Comparison of ENCODE assay signal across 8 mouse cellular contexts in genomic region chr12:102596410-102596809, GRCm38 (mm10). TPM values are rescaled to one million over a fixed set of nuclear protein-coding genes. Genes with fewer than 3 reads are reported as not detected.
A peak's percentile ranks its signal among the peaks of the same experiment; 100 is the strongest.
DNase-seq lines count a peak whose midpoint lies in the region; ATAC-seq and TF ChIP-seq lines count a peak whose summit lies in the region.

No protein-coding gene starts in this region.

- no peak overlapping the region for H3K9ac ChIP-seq in limb, embryonic 12.5 days (replicated peaks)

- no peaks in the 10 kb centered on the region for H3K27me3 ChIP-seq in limb, embryonic 12.5 days
- no peaks in the 10 kb centered on the region for H3K27me3 ChIP-seq in limb, embryonic 10.5 days (ENCODE audit: low read depth, poor library complexity, severe bottlenecking)
- H3K27me3 ChIP-seq in G1E (ENCODE audit: insufficient read depth, low read length): no peaks in the 10 kb centered on the region

- DNase-seq in cerebellum, adult 9-11 months: peak; percentile 51
- DNase-seq in cerebellum, postnatal 4 days (ENCODE audit: low spot score in 2 of 2): no peak
- no peak for DNase-seq in limb, embryonic 10.5 days (ENCODE audit: low spot score)
- DNase-seq in G1E (ENCODE audit: low spot score): no peak
- no peak for DNase-seq in frontal cortex, adult 2 months (ENCODE audit: extremely low spot score in 1 of 2, low spot score in 1 of 2)
- DNase-seq in gastrocnemius, postnatal 10 days: no peak

- H3K36me3 ChIP-seq in limb, embryonic 12.5 days: peaks cover 5% of the 10 kb centered on the region; the same call in 1 of the 2 replicates
- H3K36me3 ChIP-seq in limb, embryonic 10.5 days: peaks cover 6% of the 10 kb centered on the region; the same call in 1 of the 2 replicates
- no peaks in the 10 kb centered on the region for H3K36me3 ChIP-seq in G1E (replicated peaks)

- TF ChIP-seq CTCF in G1E (IDR thresholded peaks at IDR 0.05; ENCODE audit: low read depth, low read length): 0 out of 2 replicates have a peak, but pooled peaks have one; percentile 39

- H3K27ac ChIP-seq in limb, embryonic 12.5 days: peak overlapping the region; percentile 17; the same call in 1 of the 2 replicates
- no peak overlapping the region for H3K27ac ChIP-seq in limb, embryonic 10.5 days

- 65% methylated on average over 7 of the region's 7 CpGs for WGBS in limb, embryonic 12.5 days
- WGBS in limb, embryonic 10.5 days: 74% methylated on average over 7 of the region's 7 CpGs

- no peak overlapping the region for H3K4me3 ChIP-seq in limb, embryonic 12.5 days (replicated peaks)
- no peak overlapping the region for H3K4me3 ChIP-seq in limb, embryonic 10.5 days
- H3K4me3 ChIP-seq in G1E (ENCODE audit: low read depth, low read length): no peak overlapping the region

- ATAC-seq in limb, embryonic 12.5 days (ENCODE audit: insufficient number of reproducible peaks, insufficient read depth, low FRiP score, low TSS enrichment, low read depth): no peak
- ATAC-seq in G1E (ENCODE audit: extremely low read depth, insufficient number of reproducible peaks, low FRiP score, poor library complexity, severe bottlenecking): no peak
- peak; percentile 56 for ATAC-seq in megakaryocyte, adult 5-6 weeks (ENCODE audit: poor library complexity, severe bottlenecking)

- H3K4me2 ChIP-seq in limb, embryonic 12.5 days: no peak overlapping the region

- H3K4me1 ChIP-seq in limb, embryonic 12.5 days (replicated peaks): peaks cover 35% of the 10 kb centered on the region
- peaks cover 37% of the 10 kb centered on the region for H3K4me1 ChIP-seq in limb, embryonic 10.5 days
- H3K4me1 ChIP-seq in G1E (ENCODE audit: insufficient read depth, low read depth, low read length): no peaks in the 10 kb centered on the region

- H3K9me3 ChIP-seq in limb, embryonic 12.5 days: peaks cover 7% of the 10 kb centered on the region
- no peaks in the 10 kb centered on the region; the same call in 1 of the 2 replicates for H3K9me3 ChIP-seq in limb, embryonic 10.5 days (replicated peaks)
- H3K9me3 ChIP-seq in G1E (replicated peaks): peaks cover 37% of the 10 kb centered on the region

RNA-seq across cellular contexts. Expression of gene Chga, which starts 41.6 kb away (rescaled TPM):
- 0.33 and 0.70 TPM in 2 replicates for polyA plus RNA-seq in limb, embryonic 12.5 days (2016; fragmentation: Nextera tagmentation; extraction: Ambion mirVana)
- 0.15 and 0.23 TPM in 2 replicates for polyA plus RNA-seq in limb, embryonic 10.5 days (2016; fragmentation: Nextera tagmentation; extraction: Ambion mirVana)
- not detected in 2 replicates for total RNA-seq in G1E (2014; fragmentation: Nextera tagmentation)
- 0.33 TPM in 1 of 2 replicates, not detected in the other for total RNA-seq in G1E (2017)
- not detected in 2 replicates for polyA plus RNA-seq in G1E (2012)
- not detected in 2 replicates for total RNA-seq in megakaryocyte, adult 5-6 weeks (2015)
- total RNA-seq in megakaryocyte, adult 5-6 weeks (2017): not detected in 2 replicates
- 145 and 167 TPM in 2 replicates for polyA plus RNA-seq in frontal cortex, adult 2 months (2012; rRNA removed)
- under 1 TPM; 0.21 to 0.36 TPM for total RNA-seq in gastrocnemius, postnatal 10 days (2021)

Comparison
In these comparisons a context has a peak if more than half of its experiments do, and no peak if none do; other contexts are left out.
1. RNA of gene Chga, which starts 41.6 kb away (polyA plus RNA-seq): 145 to 167 TPM in frontal cortex, adult 2 months; 0.33 to 0.70 TPM in limb, embryonic 12.5 days, 0.15 to 0.23 TPM in limb, embryonic 10.5 days and not detected in G1E; every median in the first group is over 10 times any median in the second.